ENCODE assay signal across 19 mouse cellular contexts in the genomic region with DNA sequence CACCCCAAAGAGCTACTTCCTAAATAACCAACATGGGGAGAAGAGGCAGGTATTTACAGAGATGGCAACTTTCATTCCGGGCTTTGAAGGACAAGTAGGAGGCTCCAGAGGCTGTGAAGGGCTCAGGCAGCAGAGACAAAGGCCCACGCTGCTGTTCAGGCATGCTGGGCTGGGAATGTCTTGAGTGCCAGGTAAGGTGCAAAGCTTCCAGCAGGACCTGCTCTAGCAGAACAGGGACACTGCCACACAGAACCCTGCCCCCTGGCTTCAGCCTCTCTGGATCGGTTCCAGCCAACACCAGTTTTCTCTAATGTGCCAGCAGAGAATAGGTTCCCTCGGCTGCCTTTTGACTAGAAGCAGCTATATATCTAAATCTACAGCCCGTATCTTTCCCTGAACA. TPM values are rescaled to one million over a fixed set of nuclear protein-coding genes. Genes with fewer than 3 reads are reported as not detected.
DNase-seq lines count a peak whose midpoint lies in the region; ATAC-seq lines count a peak whose summit lies in the region.
"Had no signal": no experiment of that assay in that cellular context is flagged by ENCODE, and none has a peak within 500 bp of the region (broad histone marks: within the 10 kb centered on the region; RNA-seq: fewer than 3 reads in every experiment).

No protein-coding gene starts in this region.

- 89% methylated on average over 5 of the region's 5 CpGs for WGBS in forebrain, embryonic 11.5 days
- 74% methylated on average over 5 of the region's 5 CpGs for WGBS in forebrain, embryonic 14.5 days
- WGBS in forebrain, embryonic 13.5 days = 78% methylated on average over 5 of the region's 5 CpGs
- WGBS in neural tube, embryonic 14.5 days = 60% methylated on average over 5 of the region's 5 CpGs

- H3K4me1 ChIP-seq in forebrain, embryonic 11.5 days (replicated peaks; ENCODE audit: control insufficient read depth, insufficient read depth, low read length) = no peaks in the 10 kb centered on the region
- no peaks in the 10 kb centered on the region for H3K4me1 ChIP-seq in forebrain, embryonic 14.5 days (ENCODE audit: control insufficient read depth, insufficient read depth, low read length)
- H3K4me1 ChIP-seq in forebrain, embryonic 13.5 days = no peaks in the 10 kb centered on the region
- 0 out of 2 replicates have a peak, but pooled peaks cover 1% of the 10 kb centered on the region for H3K4me1 ChIP-seq in neural tube, embryonic 14.5 days (ENCODE audit: control insufficient read depth, insufficient read depth, low read length)
- H3K4me1 ChIP-seq: hindbrain, embryonic 12.5 days had no signal

- H3K4me3 ChIP-seq in forebrain, embryonic 11.5 days (ENCODE audit: low read depth, low read length) = no peak overlapping the region
- H3K4me3 ChIP-seq in forebrain, embryonic 14.5 days (ENCODE audit: low read depth, low read length) = no peak overlapping the region
- no peak overlapping the region for H3K4me3 ChIP-seq in forebrain, embryonic 13.5 days
- H3K4me3 ChIP-seq in neural tube, embryonic 14.5 days (ENCODE audit: low read depth, low read length) = no peak overlapping the region
- H3K4me3 ChIP-seq: hindbrain, embryonic 12.5 days; kidney, embryonic 15.5 days; limb, embryonic 15.5 days; liver, embryonic 15.5 days had no signal

- peaks cover 4% of the 10 kb centered on the region for H3K36me3 ChIP-seq in forebrain, embryonic 11.5 days (ENCODE audit: control insufficient read depth, insufficient read depth, low read length)
- H3K36me3 ChIP-seq in forebrain, embryonic 14.5 days (ENCODE audit: control insufficient read depth, insufficient read depth, low read length) = peaks cover 30% of the 10 kb centered on the region
- peaks cover 32% of the 10 kb centered on the region for H3K36me3 ChIP-seq in forebrain, embryonic 13.5 days (ENCODE audit: poor library complexity, severe bottlenecking)
- peaks cover 20% of the 10 kb centered on the region; the same call in 1 of the 2 replicates for H3K36me3 ChIP-seq in neural tube, embryonic 14.5 days (ENCODE audit: control insufficient read depth, insufficient read depth, low read length)
- H3K36me3 ChIP-seq: liver, embryonic 15.5 days had no signal

- H3K27me3 ChIP-seq in forebrain, embryonic 11.5 days (ENCODE audit: control insufficient read depth, insufficient read depth, low read length) = no peaks in the 10 kb centered on the region
- no peaks in the 10 kb centered on the region for H3K27me3 ChIP-seq in forebrain, embryonic 14.5 days (replicated peaks; ENCODE audit: control insufficient read depth, insufficient read depth, low read length)
- no peaks in the 10 kb centered on the region for H3K27me3 ChIP-seq in forebrain, embryonic 13.5 days
- no peaks in the 10 kb centered on the region for H3K27me3 ChIP-seq in neural tube, embryonic 14.5 days (ENCODE audit: control insufficient read depth, insufficient read depth, low read length)
- H3K27me3 ChIP-seq: CH12.LX; hindbrain, embryonic 12.5 days; kidney, embryonic 15.5 days; limb, embryonic 15.5 days; liver, embryonic 15.5 days had no signal

- peak; percentile 46 for DNase-seq in forebrain, embryonic 11.5 days (ENCODE audit: low spot score)
- no peak for DNase-seq in forebrain, embryonic 14.5 days (ENCODE audit: low spot score)
- peak; percentile 39 to 58 for DNase-seq in kidney, postnatal 36 days
- DNase-seq in kidney, postnatal 4 days = no peak
- no peak for DNase-seq in gastrocnemius, adult 18-20 months (ENCODE audit: low spot score)
- DNase-seq: cerebellum, adult 18-20 months; heart, postnatal 10 days; right cerebral cortex, postnatal 14 days; spleen, adult 18-20 months; thymus, postnatal 4 days had no signal

- no peak overlapping the region for H3K9ac ChIP-seq in forebrain, embryonic 11.5 days (ENCODE audit: low read length)
- no peak overlapping the region for H3K9ac ChIP-seq in forebrain, embryonic 14.5 days (ENCODE audit: low read length)
- H3K9ac ChIP-seq in forebrain, embryonic 13.5 days = no peak overlapping the region
- no peak overlapping the region for H3K9ac ChIP-seq in neural tube, embryonic 14.5 days (replicated peaks; ENCODE audit: low read depth, low read length)
- H3K9ac ChIP-seq: hindbrain, embryonic 12.5 days; kidney, embryonic 15.5 days; limb, embryonic 15.5 days; liver, embryonic 15.5 days had no signal

- no peaks in the 10 kb centered on the region for H3K9me3 ChIP-seq in forebrain, embryonic 11.5 days (ENCODE audit: control insufficient read depth, low read length)
- H3K9me3 ChIP-seq in forebrain, embryonic 14.5 days (replicated peaks; ENCODE audit: control insufficient read depth, low read length) = no peaks in the 10 kb centered on the region
- H3K9me3 ChIP-seq in forebrain, embryonic 13.5 days (replicated peaks) = no peaks in the 10 kb centered on the region
- H3K9me3 ChIP-seq in neural tube, embryonic 14.5 days (ENCODE audit: control insufficient read depth, low read length) = no peaks in the 10 kb centered on the region
- H3K9me3 ChIP-seq: hindbrain, embryonic 12.5 days; kidney, embryonic 15.5 days; limb, embryonic 15.5 days; liver, embryonic 15.5 days had no signal

- H3K27ac ChIP-seq in forebrain, embryonic 11.5 days (ENCODE audit: low read depth, low read length) = no peak overlapping the region
- no peak overlapping the region for H3K27ac ChIP-seq in forebrain, embryonic 14.5 days (ENCODE audit: low read depth, low read length)
- peak overlapping the region; percentile 32; the same call in 1 of the 2 replicates for H3K27ac ChIP-seq in forebrain, embryonic 13.5 days
- H3K27ac ChIP-seq in neural tube, embryonic 14.5 days (ENCODE audit: low read depth, low read length) = peak overlapping the region; percentile 2; the same call in 1 of the 2 replicates
- H3K27ac ChIP-seq: hindbrain, embryonic 12.5 days; kidney, embryonic 15.5 days; limb, embryonic 15.5 days had no signal

- ATAC-seq in forebrain, embryonic 11.5 days (replicated peaks; ENCODE audit: low FRiP score) = no peak
- no peak for ATAC-seq in forebrain, embryonic 14.5 days
- ATAC-seq in forebrain, embryonic 13.5 days = no peak
- ATAC-seq in neural tube, embryonic 14.5 days (ENCODE audit: low read depth) = no peak

- no peak overlapping the region for H3K4me2 ChIP-seq in forebrain, embryonic 11.5 days (ENCODE audit: low read depth, low read length, severe bottlenecking)
- H3K4me2 ChIP-seq in forebrain, embryonic 14.5 days (ENCODE audit: low read length) = no peak overlapping the region
- no peak overlapping the region for H3K4me2 ChIP-seq in forebrain, embryonic 13.5 days
- H3K4me2 ChIP-seq in neural tube, embryonic 14.5 days (ENCODE audit: low read depth, low read length) = no peak overlapping the region
- H3K4me2 ChIP-seq: heart, embryonic 11.5 days; hindbrain, embryonic 12.5 days; kidney, embryonic 15.5 days; limb, embryonic 15.5 days; liver, embryonic 15.5 days had no signal

RNA-seq across cellular contexts. Expression of a gene that starts 8.1 kb away (rescaled TPM):
- 105 and 121 TPM in 2 replicates for polyA plus RNA-seq in forebrain, embryonic 11.5 days (2014; fragmentation: Nextera tagmentation; extraction: Ambion mirVana)
- 40.5 and 44.1 TPM in 2 replicates for polyA plus RNA-seq in forebrain, embryonic 14.5 days (2014; fragmentation: Nextera tagmentation; extraction: Ambion mirVana)
- polyA plus RNA-seq in forebrain, embryonic 13.5 days (2015; fragmentation: Nextera tagmentation; extraction: Ambion mirVana) = 28.1 and 28.4 TPM in 2 replicates
- polyA plus RNA-seq in neural tube, embryonic 14.5 days (2014; fragmentation: Nextera tagmentation; extraction: Ambion mirVana) = 23.3 and 43.0 TPM in 2 replicates
- total RNA-seq in gastrocnemius, adult 18-20 months (2021) = 10 to 100 TPM; 47.9 to 60.8 TPM
- total RNA-seq: CH12.LX; megakaryocyte progenitor cell, adult 5-6 weeks had no signal

Comparison
In these comparisons a context has a peak if more than half of its experiments do, and no peak if none do; other contexts are left out.
1. DNase-seq: peak in forebrain, embryonic 11.5 days (single experiment) and kidney, postnatal 36 days (2 of 2); none in forebrain, embryonic 14.5 days (single experiment), kidney, postnatal 4 days (0 of 2) and gastrocnemius, adult 18-20 months (single experiment).
2. H3K27ac ChIP-seq: peak in forebrain, embryonic 13.5 days (single experiment) and neural tube, embryonic 14.5 days (single experiment); none in forebrain, embryonic 11.5 days (single experiment) and forebrain, embryonic 14.5 days (single experiment).